8 mouse cellular contexts compared by ENCODE assay signal in genomic region chr17:8523986-8524385, GRCm38 (mm10). TPM values are rescaled to one million over a fixed set of nuclear protein-coding genes. Genes with fewer than 3 reads are reported as not detected.
DNase-seq lines count a peak whose midpoint lies in the region; ATAC-seq lines count a peak whose summit lies in the region.

No protein-coding gene starts in this region.

- no peaks in the 10 kb centered on the region for H3K36me3 ChIP-seq in kidney, embryonic 16.5 days (ENCODE audit: insufficient read depth, low read length)
- H3K36me3 ChIP-seq in hindbrain, embryonic 10.5 days = no peaks in the 10 kb centered on the region
- H3K36me3 ChIP-seq in midbrain, embryonic 16.5 days (ENCODE audit: control insufficient read depth, insufficient read depth, low read length) = no peaks in the 10 kb centered on the region

- ATAC-seq in kidney, embryonic 16.5 days (ENCODE audit: low FRiP score, low TSS enrichment) = peak; percentile 9; the same call in 1 of the 2 replicates
- peak; percentile 19; the same call in 1 of the 2 replicates for ATAC-seq in midbrain, embryonic 16.5 days

- H3K4me2 ChIP-seq in kidney, embryonic 16.5 days (replicated peaks; ENCODE audit: low read depth, low read length) = peak overlapping the region; percentile 99
- peak overlapping the region; percentile 85 for H3K4me2 ChIP-seq in midbrain, embryonic 16.5 days (ENCODE audit: low read length)

- H3K27ac ChIP-seq in kidney, embryonic 16.5 days (ENCODE audit: low read length) = no peak overlapping the region
- peak overlapping the region; percentile 86; the same call in 1 of the 2 replicates for H3K27ac ChIP-seq in hindbrain, embryonic 10.5 days
- H3K27ac ChIP-seq in midbrain, embryonic 16.5 days (ENCODE audit: low read length) = peak overlapping the region; percentile 78

- peak overlapping the region; percentile 63 for H3K9ac ChIP-seq in kidney, embryonic 16.5 days (replicated peaks; ENCODE audit: low read length)
- H3K9ac ChIP-seq in midbrain, embryonic 16.5 days (ENCODE audit: low read depth, low read length) = peak overlapping the region; percentile 84

- no peaks in the 10 kb centered on the region for H3K9me3 ChIP-seq in kidney, embryonic 16.5 days (ENCODE audit: low read length)
- no peaks in the 10 kb centered on the region for H3K9me3 ChIP-seq in hindbrain, embryonic 10.5 days
- H3K9me3 ChIP-seq in midbrain, embryonic 16.5 days (replicated peaks; ENCODE audit: control insufficient read depth, low read length, poor library complexity, severe bottlenecking) = no peaks in the 10 kb centered on the region

- 22% methylated on average over 3 of the region's 3 CpGs for WGBS in kidney, embryonic 16.5 days
- 26% methylated on average over 3 of the region's 3 CpGs for WGBS in hindbrain, embryonic 10.5 days
- 7% methylated on average over 3 of the region's 3 CpGs for WGBS in midbrain, embryonic 16.5 days

- H3K4me3 ChIP-seq in kidney, embryonic 16.5 days (ENCODE audit: low read length) = peak overlapping the region; percentile 55
- peak overlapping the region; percentile 61 for H3K4me3 ChIP-seq in hindbrain, embryonic 10.5 days
- peak overlapping the region; percentile 52 for H3K4me3 ChIP-seq in midbrain, embryonic 16.5 days (ENCODE audit: low read depth, low read length)

- H3K4me1 ChIP-seq in kidney, embryonic 16.5 days (ENCODE audit: insufficient read depth, low read length) = peaks cover 21% of the 10 kb centered on the region
- peaks cover 37% of the 10 kb centered on the region for H3K4me1 ChIP-seq in hindbrain, embryonic 10.5 days (replicated peaks)
- peaks cover 27% of the 10 kb centered on the region for H3K4me1 ChIP-seq in midbrain, embryonic 16.5 days (ENCODE audit: control insufficient read depth, insufficient read depth, low read length)

- DNase-seq in kidney, adult 8-10 months = no peak
- peak; percentile 54 to 62 for DNase-seq in cerebellum, postnatal 10 days
- no peak for DNase-seq in hindbrain, embryonic 10.5 days (ENCODE audit: low spot score)
- no peak for DNase-seq in layer of hippocampus, adult 9-10 months (ENCODE audit: low spot score)
- no peak for DNase-seq in adrenal gland, adult 2 months
- DNase-seq in natural killer cell, adult 2 months (ENCODE audit: low spot score in 2 of 2) = no peak

- peaks cover 34% of the 10 kb centered on the region for H3K27me3 ChIP-seq in kidney, embryonic 16.5 days (ENCODE audit: insufficient read depth, low read length)
- H3K27me3 ChIP-seq in hindbrain, embryonic 10.5 days (ENCODE audit: insufficient read depth, poor library complexity, severe bottlenecking) = peaks cover 70% of the 10 kb centered on the region
- peaks cover 7% of the 10 kb centered on the region for H3K27me3 ChIP-seq in midbrain, embryonic 16.5 days (ENCODE audit: control insufficient read depth, insufficient read depth, low read depth, low read length)

RNA-seq across cellular contexts. Expression of gene Pde10a, which starts 1.2 kb away (rescaled TPM):
- 1.3 and 1.8 TPM in 2 replicates for polyA plus RNA-seq in kidney, embryonic 16.5 days (2015; fragmentation: Nextera tagmentation; extraction: Ambion mirVana)
- 4.4 and 7.2 TPM in 2 replicates for polyA plus RNA-seq in hindbrain, embryonic 10.5 days (2016; fragmentation: Nextera tagmentation; extraction: Ambion mirVana)
- 14.3 and 17.7 TPM in 2 replicates for polyA plus RNA-seq in midbrain, embryonic 16.5 days (2015; fragmentation: Nextera tagmentation; extraction: Ambion mirVana)
- total RNA-seq in adrenal gland, adult 2 months (2021) = 10 to 100 TPM; 21.4 to 36.2 TPM
- polyA plus RNA-seq in adrenal gland, adult 2 months (2012; rRNA removed) = 10.1 and 13.8 TPM in 2 replicates

RNA-seq across cellular contexts. Expression of gene Gm17087, which starts 42.8 kb away (rescaled TPM):
- not detected in 2 replicates for polyA plus RNA-seq in kidney, embryonic 16.5 days (2015; fragmentation: Nextera tagmentation; extraction: Ambion mirVana)
- polyA plus RNA-seq in hindbrain, embryonic 10.5 days (2016; fragmentation: Nextera tagmentation; extraction: Ambion mirVana) = not detected in 2 replicates
- polyA plus RNA-seq in midbrain, embryonic 16.5 days (2015; fragmentation: Nextera tagmentation; extraction: Ambion mirVana) = not detected in 2 replicates
- not detected for total RNA-seq in adrenal gland, adult 2 months (2021)
- not detected in 2 replicates for polyA plus RNA-seq in adrenal gland, adult 2 months (2012; rRNA removed)

Comparison
In these comparisons a context has a peak if more than half of its experiments do, and no peak if none do; other contexts are left out.
1. DNase-seq: peak in cerebellum, postnatal 10 days (2 of 2); none in kidney, adult 8-10 months (0 of 2), hindbrain, embryonic 10.5 days (single experiment), layer of hippocampus, adult 9-10 months (single experiment), adrenal gland, adult 2 months (single experiment) and natural killer cell, adult 2 months (0 of 2).
2. Peak in every context shown above with its lines, with median percentiles within 50 percentile points of each other: H3K4me3 ChIP-seq.